Comparison of ENCODE assay signal across 14 mouse cellular contexts in genomic region chr8:11395601-11396000, GRCm38 (mm10).
DNase-seq lines count a peak whose midpoint lies in the region; ATAC-seq and TF ChIP-seq lines count a peak whose summit lies in the region.
"Had no signal": no experiment of that assay in that cellular context is flagged by ENCODE, and none has a peak within 500 bp of the region (broad histone marks: within the 10 kb centered on the region; RNA-seq: fewer than 3 reads in every experiment).

No protein-coding gene starts in this region.

- H3K27me3 ChIP-seq in heart, embryonic 14.5 days (ENCODE audit: control insufficient read depth, insufficient read depth, low read length): no peaks in the 10 kb centered on the region
- no peaks in the 10 kb centered on the region for H3K27me3 ChIP-seq in lung, embryonic 14.5 days (ENCODE audit: insufficient read depth, low read length)
- no peaks in the 10 kb centered on the region for H3K27me3 ChIP-seq in limb, embryonic 15.5 days
- H3K27me3 ChIP-seq in liver, postnatal 0 days (ENCODE audit: insufficient read depth, low read length): no peaks in the 10 kb centered on the region
- H3K27me3 ChIP-seq: Patski had no signal

- WGBS in heart, embryonic 14.5 days: 60% methylated on average over 10 of the region's 10 CpGs
- WGBS in lung, embryonic 14.5 days: 59% methylated on average over 10 of the region's 10 CpGs
- WGBS in limb, embryonic 15.5 days: 79% methylated on average over 10 of the region's 10 CpGs
- 47% methylated on average over 10 of the region's 10 CpGs for WGBS in liver, postnatal 0 days (ENCODE audit: insufficient replicate concordance)

- H3K4me1 ChIP-seq in heart, embryonic 14.5 days (ENCODE audit: control insufficient read depth in 2 of 2, insufficient read depth in 2 of 2, low read length in 2 of 2): peaks cover 34 to 46% of the 10 kb centered on the region in 2 experiments
- H3K4me1 ChIP-seq in lung, embryonic 14.5 days (ENCODE audit: insufficient read depth): peaks cover 25% of the 10 kb centered on the region
- H3K4me1 ChIP-seq in limb, embryonic 15.5 days: peaks cover 40% of the 10 kb centered on the region
- peaks cover 9% of the 10 kb centered on the region; the same call in 1 of the 2 replicates for H3K4me1 ChIP-seq in liver, postnatal 0 days (ENCODE audit: insufficient read depth)

- peak overlapping the region; percentile 38; the same call in 1 of the 2 replicates for H3K9ac ChIP-seq in heart, embryonic 14.5 days (ENCODE audit: low read length)
- H3K9ac ChIP-seq in lung, embryonic 14.5 days: no peak overlapping the region
- no peak overlapping the region for H3K9ac ChIP-seq in limb, embryonic 15.5 days
- no peak overlapping the region for H3K9ac ChIP-seq in liver, postnatal 0 days (replicated peaks)
- H3K9ac ChIP-seq: liver, embryonic 14.5 days had no signal

- DNase-seq in heart, postnatal 25 days (ENCODE audit: low spot score): no peak
- peak; percentile 32 for DNase-seq in lung, embryonic 14.5 days
- DNase-seq in lung, postnatal 36 days: no peak
- DNase-seq in thymus, postnatal 14 days: peak; percentile 57
- no peak for DNase-seq in liver, postnatal 0 days
- DNase-seq: spleen, adult 18-20 months had no signal

- no peak for TF ChIP-seq CTCF in lung, embryonic 14.5 days (IDR thresholded peaks at IDR 0.05; ENCODE audit: low read depth)
- no peak for TF ChIP-seq CTCF in liver, postnatal 0 days (IDR thresholded peaks at IDR 0.05; ENCODE audit: low read depth)

- no peak overlapping the region for H3K4me2 ChIP-seq in heart, embryonic 14.5 days (ENCODE audit: low read length)
- no peak overlapping the region for H3K4me2 ChIP-seq in lung, embryonic 14.5 days
- no peak overlapping the region for H3K4me2 ChIP-seq in limb, embryonic 15.5 days
- no peak overlapping the region for H3K4me2 ChIP-seq in liver, postnatal 0 days (ENCODE audit: low read depth, low read length)

- intact Hi-C loops in heart, postnatal 25 days (cut with DNase I): no loop called here

- H3K27ac ChIP-seq in heart, embryonic 14.5 days (replicated peaks in 1 of 2; ENCODE audit: control insufficient read depth in 1 of 2, insufficient read depth in 1 of 2, low read depth in 2 of 2, low read length in 2 of 2): peak overlapping the region; percentile 23 to 58; a peak in 3 of 4 replicates
- peak overlapping the region; percentile 69 for H3K27ac ChIP-seq in lung, embryonic 14.5 days (ENCODE audit: low read depth)
- peak overlapping the region; percentile 24; the same call in 1 of the 2 replicates for H3K27ac ChIP-seq in limb, embryonic 15.5 days
- no peak overlapping the region for H3K27ac ChIP-seq in liver, postnatal 0 days (ENCODE audit: low read depth)
- H3K27ac ChIP-seq: hindbrain, postnatal 0 days; layer of hippocampus, adult 2 months; liver, embryonic 14.5 days; midbrain, embryonic 10.5 days had no signal

- no peak overlapping the region for H3K4me3 ChIP-seq in heart, embryonic 14.5 days (ENCODE audit: control insufficient read depth in 1 of 2, insufficient read depth in 1 of 2, low read depth in 1 of 2, low read length in 2 of 2)
- no peak overlapping the region for H3K4me3 ChIP-seq in lung, embryonic 14.5 days (ENCODE audit: low read depth, low read length)
- H3K4me3 ChIP-seq in limb, embryonic 15.5 days: no peak overlapping the region
- no peak overlapping the region for H3K4me3 ChIP-seq in liver, postnatal 0 days (ENCODE audit: low read depth, low read length)
- H3K4me3 ChIP-seq: layer of hippocampus, adult 2 months; midbrain, embryonic 10.5 days; myocyte had no signal

- H3K9me3 ChIP-seq in heart, embryonic 14.5 days (ENCODE audit: control insufficient read depth, low read length): peaks cover 6% of the 10 kb centered on the region; the same call in 1 of the 2 replicates
- H3K9me3 ChIP-seq in lung, embryonic 14.5 days (ENCODE audit: low read depth, low read length): no peaks in the 10 kb centered on the region; the same call in 1 of the 2 replicates
- H3K9me3 ChIP-seq in limb, embryonic 15.5 days: no peaks in the 10 kb centered on the region
- no peaks in the 10 kb centered on the region for H3K9me3 ChIP-seq in liver, postnatal 0 days (ENCODE audit: low read length)
- H3K9me3 ChIP-seq: midbrain, embryonic 10.5 days had no signal

- ATAC-seq in heart, embryonic 14.5 days (ENCODE audit: insufficient number of reproducible peaks, insufficient read depth, low FRiP score, low read depth): no peak
- ATAC-seq in lung, embryonic 14.5 days (ENCODE audit: insufficient read depth): no peak
- ATAC-seq in limb, embryonic 15.5 days (ENCODE audit: insufficient number of reproducible peaks, low FRiP score, low TSS enrichment, low read depth): no peak
- ATAC-seq in liver, postnatal 0 days: no peak
- ATAC-seq: hindbrain, postnatal 0 days; Patski had no signal

- 0 out of 2 replicates have a peak, but pooled peaks cover 2% of the 10 kb centered on the region for H3K36me3 ChIP-seq in heart, embryonic 14.5 days (ENCODE audit: control insufficient read depth, insufficient read depth, low read length)
- no peaks in the 10 kb centered on the region; the same call in 1 of the 2 replicates for H3K36me3 ChIP-seq in lung, embryonic 14.5 days (ENCODE audit: insufficient read depth)
- H3K36me3 ChIP-seq in limb, embryonic 15.5 days: no peaks in the 10 kb centered on the region
- H3K36me3 ChIP-seq in liver, postnatal 0 days (replicated peaks; ENCODE audit: insufficient read depth, low read length): no peaks in the 10 kb centered on the region
- H3K36me3 ChIP-seq: midbrain, embryonic 10.5 days had no signal

- TF ChIP-seq EP300 in liver, postnatal 0 days (IDR thresholded peaks at IDR 0.05; ENCODE audit: low read depth): no peak

Comparison
In these comparisons a context has a peak if more than half of its experiments do, and no peak if none do; other contexts are left out.
1. DNase-seq: peak in lung, embryonic 14.5 days (single experiment) and thymus, postnatal 14 days (single experiment); none in heart, postnatal 25 days (single experiment), lung, postnatal 36 days (single experiment) and liver, postnatal 0 days (single experiment).